In genomic region chr16:14059118-14059854, GRCm38 (mm10) we compare ENCODE assay signal across 23 mouse cellular contexts.
"Had no signal": no experiment of that assay in that cellular context is flagged by ENCODE, and none has a peak within 500 bp of the region (broad histone marks: within the 10 kb centered on the region; RNA-seq: fewer than 3 reads in every experiment).

No protein-coding gene starts in this region.

- H3K4me3 ChIP-seq: gastrocnemius, adult 2 months; heart, embryonic 13.5 days; heart, embryonic 15.5 days; hindbrain, embryonic 13.5 days; hindbrain, embryonic 15.5 days; limb, embryonic 10.5 days; limb, embryonic 12.5 days; liver, embryonic 13.5 days; liver, embryonic 15.5 days had no signal

- DNase-seq: gastrocnemius, adult 2 months; gastrocnemius, postnatal 10 days; gastrocnemius, postnatal 25 days; heart, adult 18-20 months; heart, postnatal 14 days; heart, postnatal 36 days; kidney, adult 18-20 months; kidney, adult 8-10 months; kidney, postnatal 14 days; kidney, postnatal 36 days; layer of hippocampus, adult 9-11 months; layer of hippocampus, postnatal 36 days; liver, embryonic 13.5 days had no signal

- H3K9me3 ChIP-seq: heart, embryonic 13.5 days; heart, embryonic 15.5 days; hindbrain, embryonic 13.5 days; hindbrain, embryonic 15.5 days; limb, embryonic 10.5 days; limb, embryonic 12.5 days; liver, embryonic 13.5 days; liver, embryonic 15.5 days had no signal

- ATAC-seq: hindbrain, postnatal 0 days had no signal

- H3K36me3 ChIP-seq: heart, embryonic 13.5 days; heart, embryonic 15.5 days; hindbrain, embryonic 15.5 days; limb, embryonic 10.5 days; limb, embryonic 12.5 days; liver, embryonic 13.5 days; liver, embryonic 15.5 days had no signal

- H3K4me1 ChIP-seq: heart, embryonic 13.5 days; heart, embryonic 15.5 days; hindbrain, embryonic 15.5 days; liver, embryonic 13.5 days; liver, embryonic 15.5 days had no signal

- H3K9ac ChIP-seq: heart, embryonic 13.5 days; heart, embryonic 15.5 days; hindbrain, embryonic 13.5 days; hindbrain, embryonic 15.5 days; limb, embryonic 12.5 days; liver, embryonic 13.5 days; liver, embryonic 15.5 days had no signal

- H3K27ac ChIP-seq: gastrocnemius, adult 2 months; heart, embryonic 13.5 days; heart, embryonic 15.5 days; hindbrain, embryonic 13.5 days; hindbrain, postnatal 0 days; limb, embryonic 10.5 days; limb, embryonic 12.5 days; liver, embryonic 13.5 days; liver, embryonic 15.5 days had no signal

- H3K4me2 ChIP-seq: heart, embryonic 11.5 days; heart, embryonic 13.5 days; heart, embryonic 15.5 days; hindbrain, embryonic 13.5 days; hindbrain, embryonic 15.5 days; limb, embryonic 12.5 days; liver, embryonic 11.5 days; liver, embryonic 13.5 days; liver, embryonic 15.5 days had no signal

- H3K27me3 ChIP-seq: heart, embryonic 13.5 days; heart, embryonic 15.5 days; hindbrain, embryonic 13.5 days; hindbrain, embryonic 15.5 days; limb, embryonic 12.5 days; liver, embryonic 13.5 days; liver, embryonic 15.5 days had no signal
